Mouse (Mus musculus): Measurements from ENCODE around the gene Tsc22d3.

DNA sequence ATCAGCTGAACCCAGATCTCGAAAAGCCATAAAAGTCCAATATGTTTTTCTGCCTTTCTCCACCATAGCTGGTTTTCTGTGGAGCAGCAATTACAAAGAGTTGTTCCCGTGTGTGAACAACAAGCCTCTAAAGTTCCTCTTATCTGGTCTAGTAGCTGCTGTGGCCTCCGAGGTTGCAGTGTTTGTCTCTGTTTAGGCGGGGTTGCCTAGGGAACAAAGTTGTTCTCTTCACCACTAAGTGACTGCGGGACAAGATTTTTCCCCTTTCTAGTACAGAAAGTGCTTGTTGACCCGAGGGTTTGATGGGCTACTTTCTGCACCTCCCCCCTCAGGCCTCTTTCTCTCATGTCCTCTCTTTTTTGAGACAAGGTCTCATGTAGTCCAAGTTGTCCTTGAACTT, 62.8 kb downstream of the Tsc22d3 start:
- no peak for TF ChIP-seq POLR2A (IDR thresholded peaks at IDR 0.05; ENCODE audit: low read depth, low read length)
- TF ChIP-seq CTCF (IDR thresholded peaks at IDR 0.05; ENCODE audit: extremely low read depth, insufficient read length, insufficient replicate concordance, low read depth, low read length): no peak
